Mouse (Mus musculus): ENCODE data around the gene Glrb. TPM values are rescaled to one million over a fixed set of nuclear protein-coding genes. Genes with fewer than 3 reads are reported as not detected.

Glrb gene
- polyA plus RNA-seq, 1 experiment from 2014 or later: not detected

DNA sequence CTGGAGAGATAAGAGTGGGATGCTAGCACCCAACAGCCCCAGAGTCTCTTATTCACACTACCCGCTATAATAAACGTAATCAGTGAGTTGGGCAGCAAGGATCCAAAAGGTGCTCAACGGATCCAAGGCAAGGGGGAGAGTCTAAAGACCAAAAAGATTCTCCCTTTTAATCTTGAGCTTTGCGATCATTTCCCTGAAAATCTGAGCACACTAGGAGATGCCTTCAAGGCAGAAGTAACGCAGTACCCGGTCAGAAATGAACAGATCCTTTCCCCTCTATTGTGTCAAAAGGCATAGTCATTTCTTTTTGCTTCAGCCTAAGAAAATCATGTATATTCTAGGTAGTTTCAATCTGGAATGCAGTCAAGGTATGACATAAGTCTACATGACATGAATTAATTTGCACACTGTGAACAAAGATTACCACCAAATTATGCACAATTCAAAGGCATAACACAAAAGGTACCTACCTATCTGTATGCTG lies 111.6 kb downstream of the Glrb start:
- no peaks in the 10 kb centered on the region for H3K79me2 ChIP-seq (ENCODE audit: inconsistent target)
- no peak overlapping the region for H3K27ac ChIP-seq
- no peaks in the 10 kb centered on the region for H3K36me3 ChIP-seq (ENCODE audit: inconsistent target)
- WGBS (ENCODE audit: missing documents): 32% methylated on average over 6 of the region's 6 CpGs
- H3K4me3 ChIP-seq (ENCODE audit: inconsistent target): no peak overlapping the region

DNA sequence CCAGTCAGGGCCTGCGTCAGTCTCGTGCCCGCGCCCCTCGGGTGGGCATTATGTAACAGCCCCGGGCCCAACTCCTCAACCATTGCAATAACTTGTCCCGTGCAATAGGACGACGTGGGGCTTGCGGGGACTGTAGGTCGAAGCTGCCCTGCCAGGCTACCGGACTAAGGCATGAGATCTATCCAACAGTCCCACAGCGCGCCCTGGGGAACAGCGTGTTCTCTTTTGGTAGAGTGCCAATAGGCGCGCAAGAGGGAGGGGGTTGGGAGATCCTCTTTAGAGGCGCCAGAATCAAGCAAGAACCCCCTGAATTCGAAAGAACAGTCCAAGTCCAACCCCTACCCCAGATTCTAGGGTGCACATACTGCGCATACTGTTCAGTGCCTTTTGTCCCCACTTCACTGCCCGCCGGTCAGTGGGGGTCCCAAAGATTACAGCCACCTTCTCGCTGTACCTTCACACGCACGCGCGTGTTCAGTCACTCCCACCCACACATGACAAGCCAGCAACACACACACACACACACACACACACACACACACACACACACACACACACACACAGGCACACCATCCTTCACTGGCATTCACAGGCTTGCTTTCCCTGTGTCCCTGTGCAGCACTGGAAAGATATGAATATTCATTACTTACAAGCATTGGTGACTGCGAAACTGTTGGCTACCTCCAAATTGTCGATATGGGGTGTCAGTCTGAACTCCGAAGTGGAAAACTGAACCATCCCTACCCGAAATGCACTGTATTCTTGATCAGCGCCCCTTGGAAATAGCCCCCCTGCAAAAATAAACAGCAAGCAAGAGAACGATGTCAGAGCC lies 112.2 kb downstream of the Glrb start:
- H3K36me3 ChIP-seq (ENCODE audit: inconsistent target): no peaks in the 10 kb centered on the region
- H3K79me2 ChIP-seq (ENCODE audit: inconsistent target): no peaks in the 10 kb centered on the region
- no peak overlapping the region for H3K4me3 ChIP-seq (ENCODE audit: inconsistent target)
- H3K27ac ChIP-seq: no peak overlapping the region
- WGBS (ENCODE audit: missing documents): 12% methylated on average over 33 of the region's 33 CpGs

DNA sequence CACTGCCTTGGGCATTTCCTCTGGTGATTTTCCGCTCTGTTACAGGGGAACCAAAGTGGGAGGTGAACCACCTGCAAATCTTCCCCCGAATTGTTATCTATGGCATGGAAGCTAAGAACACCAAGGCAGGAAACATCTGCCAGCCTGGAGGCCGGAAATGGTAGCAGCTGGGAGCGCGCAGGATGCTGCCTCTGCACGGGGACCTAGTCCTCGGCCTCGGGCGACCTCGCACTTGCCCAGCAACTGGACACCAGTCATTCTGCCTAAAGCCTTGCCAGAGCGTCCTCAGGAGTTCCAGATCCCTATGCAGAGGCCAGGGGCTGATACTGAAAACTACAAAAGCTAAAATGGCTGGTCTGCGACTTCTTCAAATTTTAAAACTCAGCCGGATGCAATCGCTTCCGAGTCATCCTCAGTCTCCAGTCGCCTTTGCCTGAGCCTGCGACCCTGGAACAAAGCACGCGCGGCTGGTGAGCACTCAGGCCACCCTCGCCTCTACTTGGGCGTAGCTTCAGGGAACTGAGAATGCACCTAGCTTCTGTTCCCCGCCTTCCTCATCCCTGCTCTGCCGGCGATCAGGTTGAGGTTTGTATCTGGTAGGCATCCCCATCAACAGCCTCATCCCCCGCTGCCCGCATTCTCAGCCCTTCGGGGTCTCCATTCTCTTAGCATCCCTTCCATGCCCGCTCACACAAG lies 113.0 kb downstream of the Glrb start:
- no peaks in the 10 kb centered on the region for H3K36me3 ChIP-seq (ENCODE audit: inconsistent target)
- no peak overlapping the region for H3K27ac ChIP-seq
- WGBS (ENCODE audit: missing documents): under 1% methylated on average over 29 of the region's 29 CpGs
- H3K4me3 ChIP-seq (ENCODE audit: inconsistent target): no peak overlapping the region
- no peaks in the 10 kb centered on the region for H3K79me2 ChIP-seq (ENCODE audit: inconsistent target)

DNA sequence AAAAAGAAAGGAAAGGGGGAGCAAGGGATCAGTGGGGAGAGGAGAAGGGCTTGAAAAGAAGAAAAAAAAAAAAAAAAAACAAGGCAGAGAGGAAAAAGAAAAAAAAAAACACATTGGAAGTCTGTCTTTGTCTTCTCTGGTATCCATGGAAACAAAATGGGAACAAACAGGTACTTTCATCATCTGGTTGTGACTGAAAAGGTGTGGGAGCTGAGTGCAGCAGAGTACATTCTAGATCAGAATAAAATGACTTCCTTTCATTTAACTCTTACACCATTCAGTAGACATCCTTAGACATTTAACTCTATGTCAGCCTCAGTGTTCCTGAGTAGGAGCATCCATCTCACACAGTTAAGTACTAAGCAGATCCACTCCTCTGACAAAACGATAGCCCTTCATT lies 115.5 kb downstream of the Glrb start:
- 89% methylated on average over 1 of the region's 1 CpGs for WGBS (ENCODE audit: missing documents)
- Histone ChIP-seq H3K27ac (no peak overlapping the region), H3K79me2 (ENCODE audit: inconsistent target) (no peaks in the 10 kb centered on the region), H3K4me3 (ENCODE audit: inconsistent target) (no peak overlapping the region), H3K36me3 (ENCODE audit: inconsistent target) (no peaks in the 10 kb centered on the region)

DNA sequence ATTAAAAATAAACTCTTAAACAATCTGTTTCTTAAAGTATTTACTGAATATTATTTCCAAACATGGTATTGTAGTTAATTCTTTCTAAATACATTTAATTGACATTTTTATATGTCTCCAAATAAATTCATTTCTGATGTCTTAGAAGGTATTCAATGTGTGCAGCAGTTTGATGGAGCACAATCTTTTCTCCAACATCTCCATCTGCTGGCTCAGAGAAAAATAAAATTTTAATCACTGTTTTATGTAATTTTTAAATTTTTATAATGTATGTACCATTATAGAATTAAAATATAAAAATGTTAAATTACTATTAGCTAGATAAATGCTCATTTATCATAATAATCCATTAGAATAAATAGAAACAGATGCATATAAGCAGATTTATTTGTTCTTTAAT lies 116.7 kb downstream of the Glrb start:
- Histone ChIP-seq H3K36me3 (ENCODE audit: inconsistent target) (no peaks in the 10 kb centered on the region), H3K27ac (no peak overlapping the region), H3K4me3 (ENCODE audit: inconsistent target) (no peak overlapping the region), H3K79me2 (ENCODE audit: inconsistent target) (no peaks in the 10 kb centered on the region)

DNA sequence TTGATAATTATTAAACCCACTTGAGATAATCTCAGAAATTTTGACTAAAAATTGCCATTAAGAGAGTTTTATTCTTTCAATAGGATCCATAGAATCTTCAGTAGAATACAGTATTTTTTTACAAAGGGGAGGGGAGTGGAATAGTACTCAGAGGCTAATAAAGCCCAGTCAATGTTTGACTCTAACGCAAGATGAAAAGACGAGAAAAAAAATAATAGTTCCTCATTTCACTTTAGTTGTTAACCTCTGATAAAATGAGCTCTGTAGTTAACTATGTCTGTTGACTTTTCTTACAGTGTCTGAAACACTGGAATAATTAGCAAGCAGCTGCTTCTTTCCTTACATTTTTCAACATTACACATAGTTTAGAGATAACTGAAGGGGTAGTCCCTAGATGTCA lies 118.2 kb downstream of the Glrb start:
- WGBS (ENCODE audit: missing documents): 59% methylated on average over 2 of the region's 2 CpGs
- no peaks in the 10 kb centered on the region for H3K79me2 ChIP-seq (ENCODE audit: inconsistent target)

More for the DNA sequence above, 118.2 kb downstream of the Glrb start:
- no peak overlapping the region for H3K27ac ChIP-seq
- H3K4me3 ChIP-seq (ENCODE audit: inconsistent target): no peak overlapping the region
- H3K36me3 ChIP-seq (ENCODE audit: inconsistent target): no peaks in the 10 kb centered on the region

Other genes with a start within 250 kb of the Glrb start
- gene Gria2, start 110.8 kb downstream of the Glrb start, polyA plus RNA-seq (2018): not detected in 3 replicates
- gene Pdgfc, start 122.8 kb upstream of the Glrb start, polyA plus RNA-seq (2018): 14.8 to 34.2 TPM (median 26.6 TPM) in 3 replicates